Mouse (Mus musculus) left cerebral cortex, postnatal 10 days (tissue): ENCODE data around the gene Rpl18. TPM values are rescaled to one million over a fixed set of nuclear protein-coding genes. Genes with fewer than 3 reads are reported as not detected.

Experiments
- DNase-seq, 2 experiments: peaks; one replicate each; pipeline ENCODE4 v3.0.0; 2021 to 2022; ENCODE audit warnings: low spot score in 2 of 2, mixed read lengths in 1 of 2; ENCODE audit errors: extremely low spot score in 1 of 2
- intact Hi-C: fragments of 180-260 bp; cut with DNase I; formaldehyde crosslinking; loops from one replicate; pipeline ENCODE4 v1.15.1; 2025
- total RNA-seq, 2 experiments: library from RNA; stranded (reverse); gene quantifications; 2 replicates each; pipeline ENCODE4 v1.2.3; 2021

The Rpl18 gene
- total RNA-seq, 2 experiments from 2014 or later = 437 to 456 TPM

DNA sequence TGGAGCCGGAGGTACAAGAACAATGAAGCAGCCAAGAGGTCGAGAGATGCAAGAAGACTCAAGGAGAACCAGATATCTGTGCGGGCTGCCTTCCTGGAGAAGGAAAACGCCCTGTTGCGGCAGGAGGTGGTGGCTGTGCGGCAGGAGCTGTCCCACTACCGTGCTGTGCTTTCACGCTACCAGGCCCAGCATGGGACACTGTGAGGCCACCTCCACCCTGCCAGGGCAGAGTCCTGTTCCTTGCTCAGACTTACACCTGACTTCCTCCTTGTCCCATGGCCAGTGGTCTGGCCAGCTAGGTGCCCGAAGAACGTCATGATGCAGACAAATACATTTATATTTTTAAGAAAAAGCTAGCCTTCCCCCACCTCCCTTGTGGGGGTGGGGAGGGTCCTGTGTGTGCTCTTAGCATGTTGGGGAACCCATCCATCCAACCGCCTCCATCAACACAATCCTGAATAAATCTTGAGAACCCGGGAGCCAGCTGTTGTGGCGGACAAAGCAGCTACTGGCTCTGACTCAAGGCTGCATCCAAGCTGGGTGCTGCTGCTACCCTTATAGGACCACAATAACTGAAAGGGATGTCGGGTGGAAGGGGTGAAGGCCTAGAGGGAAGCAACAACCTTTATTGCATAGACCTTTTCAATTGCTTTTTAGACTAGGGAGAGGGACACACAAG is 5.4 kb upstream of the Rpl18 start:
- intact Hi-C loops = no loop called here
- DNase-seq = no peak

DNA sequence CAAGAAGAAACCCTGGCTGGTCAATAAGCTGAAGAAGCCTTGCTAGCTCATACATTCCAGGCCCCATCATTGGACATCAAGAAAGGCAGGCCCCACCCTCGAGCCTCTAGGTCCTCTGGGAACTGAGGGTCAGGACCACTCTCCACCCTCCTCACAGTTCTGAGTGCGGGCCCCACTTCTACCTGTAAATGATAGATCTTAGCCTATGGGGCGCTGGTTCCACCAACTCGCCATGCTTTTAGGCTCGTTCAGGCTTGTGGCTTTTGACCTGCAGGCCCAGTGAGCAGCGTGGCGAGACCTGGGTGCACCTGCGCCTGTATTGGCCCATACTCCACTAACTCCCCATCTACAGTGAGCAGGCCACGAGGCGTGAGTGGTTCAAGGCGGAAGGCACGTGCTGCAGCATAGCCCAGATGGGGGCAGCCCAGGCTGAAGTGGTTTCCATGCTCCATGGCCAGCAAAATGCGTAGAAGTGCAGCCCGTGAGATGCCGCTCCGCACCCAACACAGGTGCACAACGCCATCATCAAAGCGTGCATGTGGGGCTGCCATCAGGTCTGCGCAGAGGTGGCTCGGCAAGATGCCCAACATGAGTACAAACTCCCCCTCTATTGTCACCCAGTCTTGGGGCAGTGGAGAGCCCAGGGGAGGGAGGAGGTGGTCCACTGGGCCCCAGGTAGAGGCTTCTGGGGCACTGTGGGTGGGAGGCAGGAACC is 4.6 kb upstream of the Rpl18 start:
- intact Hi-C loops = no loop called here
- peak in 1 of 2 experiments; percentile 36 for DNase-seq

- DNase-seq = peak in 1 of 2 experiments; percentile 50
- intact Hi-C loops = no loop called here
Observed at GRCm38 (mm10) chr7:45711316-45712021, 3.8 kb upstream of the Rpl18 start.

DNA sequence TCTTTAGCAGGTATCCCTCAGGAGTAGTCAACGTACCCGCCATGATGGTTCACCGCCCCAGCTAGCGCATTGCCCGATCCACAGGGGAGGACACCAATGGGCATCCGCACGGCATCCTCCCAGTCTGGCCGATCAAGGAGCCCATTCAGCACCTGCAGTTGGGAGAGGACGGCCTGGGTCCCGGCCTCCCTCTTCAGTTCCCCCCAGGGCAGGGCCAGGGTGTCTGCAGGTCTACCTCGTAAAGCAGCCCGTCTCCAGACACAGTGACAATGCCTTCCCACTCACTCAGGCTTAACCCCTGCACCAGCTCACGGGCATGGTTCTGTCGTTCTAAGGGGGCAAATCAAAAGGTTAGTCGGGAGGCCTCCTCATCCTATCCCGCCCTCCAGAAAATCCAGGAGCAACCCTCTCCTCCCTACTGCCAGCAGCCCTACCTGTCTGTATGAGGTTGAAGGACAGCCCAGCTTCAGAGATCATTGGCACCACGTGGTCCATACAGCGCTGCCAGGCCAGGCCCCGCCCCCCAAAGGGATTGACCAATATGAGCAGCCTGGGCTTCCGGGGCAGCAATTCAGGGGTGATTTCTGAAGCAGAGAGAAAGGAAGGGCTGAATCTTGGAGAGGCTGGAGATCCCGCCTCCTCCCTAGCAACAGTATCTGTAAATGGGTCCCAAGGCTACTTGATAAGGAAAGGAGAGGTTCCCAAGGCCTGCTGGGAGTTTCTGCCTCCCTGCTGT is 3.1 kb upstream of the Rpl18 start:
- intact Hi-C loops = no loop called here
- peak in 1 of 2 experiments; percentile 62 for DNase-seq

DNA sequence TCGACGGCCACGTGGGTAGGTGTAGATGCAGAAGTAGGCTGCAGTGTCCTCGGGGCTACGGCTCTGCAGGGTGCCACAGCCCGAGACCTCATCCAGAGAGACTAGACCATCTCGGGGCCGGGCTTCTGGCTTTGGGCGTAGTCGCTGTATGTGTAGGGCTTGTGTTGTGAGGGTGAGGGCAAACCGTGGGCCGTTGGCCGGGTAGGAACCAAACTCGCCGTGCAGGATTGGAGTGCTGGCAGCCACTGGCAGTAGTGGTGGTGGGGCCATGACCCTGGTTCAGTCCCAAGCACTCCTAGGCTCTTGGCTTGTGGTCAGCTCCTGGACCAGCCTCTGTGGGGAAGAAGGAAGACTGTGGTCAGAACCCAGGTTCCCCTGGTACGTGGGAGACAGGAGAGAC is 1.9 kb upstream of the Rpl18 start:
- intact Hi-C loops = no loop called here
- DNase-seq = peak in 1 of 2 experiments; percentile 48

GRCm38 (mm10) chr7:45713881-45714520 is 1.3 kb upstream of the Rpl18 start:
- DNase-seq = no peak
- intact Hi-C loops = no loop called here

DNA sequence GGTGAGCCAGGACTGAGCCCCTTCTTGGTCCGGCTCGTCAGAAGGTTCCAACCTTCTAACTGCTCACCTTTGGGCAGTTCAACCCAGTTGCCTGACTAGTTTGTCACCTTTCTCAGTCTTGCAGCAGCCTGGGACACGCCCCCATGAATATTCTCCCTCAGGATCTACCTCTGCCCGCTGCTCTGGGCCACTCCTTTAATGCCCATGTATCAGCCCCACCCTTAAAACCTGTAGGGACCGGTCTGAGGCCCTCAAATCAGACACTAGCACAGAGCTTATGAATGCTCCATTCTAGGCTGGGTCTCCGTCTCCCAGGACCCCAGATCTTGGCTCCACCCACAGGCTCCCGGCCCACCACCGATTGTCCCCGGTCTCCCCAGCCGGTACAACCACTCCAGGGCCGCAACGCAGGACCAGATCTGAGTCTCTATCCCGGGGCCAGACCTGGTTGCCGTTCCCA is 597 bp upstream of the Rpl18 start:
- peak in 1 of 2 experiments; percentile 34 for DNase-seq
- intact Hi-C loops = no loop called here

DNA sequence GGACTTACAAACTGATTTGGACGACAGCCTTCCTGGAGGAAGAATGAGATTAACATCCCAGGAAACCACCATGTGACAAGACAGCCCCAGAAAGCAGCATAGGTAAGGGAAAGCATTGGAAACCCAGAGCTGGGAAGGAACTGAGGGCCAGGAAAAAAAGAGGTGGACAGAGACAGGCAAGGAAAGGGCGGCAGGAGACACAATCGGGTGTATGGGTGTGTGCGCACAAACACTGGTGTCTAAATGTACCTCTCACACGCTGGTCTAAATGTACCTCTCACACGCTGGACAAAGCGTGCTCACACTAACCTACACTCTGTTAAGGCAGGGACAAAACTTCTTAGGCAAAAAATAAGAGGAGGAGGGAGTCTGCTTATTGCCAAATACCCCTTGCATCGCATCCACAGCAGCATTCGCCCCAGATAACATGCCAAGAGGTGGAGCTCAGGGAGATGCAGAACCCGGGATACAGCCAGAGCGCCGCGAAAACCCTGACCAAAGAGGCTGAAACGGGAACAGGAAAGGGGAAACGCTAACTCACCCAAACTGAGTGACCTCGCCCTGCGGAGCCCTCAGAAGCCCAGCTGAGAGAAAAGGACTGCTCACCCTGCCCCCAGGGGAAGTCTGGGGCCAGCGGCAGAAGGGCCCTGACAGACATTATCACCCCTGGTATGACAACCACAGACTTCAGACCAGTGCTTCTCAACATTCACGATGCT is 643 bp downstream of the Rpl18 start:
- no peak for DNase-seq
- intact Hi-C loops = no loop called here

DNA sequence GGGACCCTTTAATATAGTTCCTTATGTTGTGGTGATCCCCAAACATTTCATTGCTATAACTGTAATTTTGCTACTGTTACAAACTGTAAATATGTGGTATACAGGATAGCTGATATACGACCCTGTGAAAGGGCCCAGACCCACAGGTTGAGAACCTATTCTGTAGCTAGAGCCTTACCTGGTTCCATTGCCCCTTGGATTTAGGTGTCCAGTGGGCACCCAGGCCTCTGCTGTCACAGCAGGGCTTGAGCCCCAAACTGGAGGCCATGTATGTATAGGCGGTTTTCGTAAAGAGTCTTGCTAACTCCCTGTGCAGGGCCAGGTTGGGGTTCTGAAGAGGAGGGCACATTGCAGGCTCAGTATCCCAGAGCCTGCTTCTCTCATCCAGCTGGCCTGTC is 1.2 kb downstream of the Rpl18 start:
- no peak for DNase-seq
- intact Hi-C loops = no loop called here

- DNase-seq = no peak
- intact Hi-C loops = no loop called here
Observed at GRCm38 (mm10) chr7:45716952-45717917, 2.0 kb downstream of the Rpl18 start.

- intact Hi-C loops = no loop called here
- DNase-seq = peak; percentile 99 to 100
Observed at GRCm38 (mm10) chr7:45717918-45718297, 2.7 kb downstream of the Rpl18 start, which contains the start of gene Sphk2. Sphk2 (minus strand) TSS chr7:45718002.

DNA sequence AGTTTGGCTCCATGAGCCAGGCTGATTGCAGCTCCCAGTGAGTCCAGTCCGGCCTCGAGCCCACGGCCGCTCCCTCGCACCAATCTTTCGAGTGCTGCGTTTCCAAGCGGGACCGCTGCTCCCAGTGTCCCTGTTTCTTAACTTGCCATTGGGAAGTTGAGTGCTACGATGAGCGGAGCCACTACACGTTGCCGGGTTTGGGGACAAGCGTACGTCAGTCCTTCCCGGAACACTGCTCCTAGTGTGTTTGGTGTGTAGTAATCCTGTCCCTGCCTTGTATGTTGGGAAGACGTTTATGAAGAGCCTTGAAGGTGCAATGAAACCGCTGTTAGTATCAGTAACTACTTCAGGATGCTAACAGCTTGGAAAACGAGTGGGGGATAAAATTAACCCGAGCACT is 3.1 kb downstream of the Rpl18 start:
- DNase-seq = peak in 1 of 2 experiments; percentile 48
- intact Hi-C loops = no loop called here

GRCm38 (mm10) chr7:45719180-45719579 is 3.9 kb downstream of the Rpl18 start:
- intact Hi-C loops = no loop called here
- DNase-seq = peak in 1 of 2 experiments; percentile 31

GRCm38 (mm10) chr7:45719738-45720412 is 4.6 kb downstream of the Rpl18 start:
- intact Hi-C loops = no loop called here
- DNase-seq = peak in 1 of 2 experiments; percentile 24

DNA sequence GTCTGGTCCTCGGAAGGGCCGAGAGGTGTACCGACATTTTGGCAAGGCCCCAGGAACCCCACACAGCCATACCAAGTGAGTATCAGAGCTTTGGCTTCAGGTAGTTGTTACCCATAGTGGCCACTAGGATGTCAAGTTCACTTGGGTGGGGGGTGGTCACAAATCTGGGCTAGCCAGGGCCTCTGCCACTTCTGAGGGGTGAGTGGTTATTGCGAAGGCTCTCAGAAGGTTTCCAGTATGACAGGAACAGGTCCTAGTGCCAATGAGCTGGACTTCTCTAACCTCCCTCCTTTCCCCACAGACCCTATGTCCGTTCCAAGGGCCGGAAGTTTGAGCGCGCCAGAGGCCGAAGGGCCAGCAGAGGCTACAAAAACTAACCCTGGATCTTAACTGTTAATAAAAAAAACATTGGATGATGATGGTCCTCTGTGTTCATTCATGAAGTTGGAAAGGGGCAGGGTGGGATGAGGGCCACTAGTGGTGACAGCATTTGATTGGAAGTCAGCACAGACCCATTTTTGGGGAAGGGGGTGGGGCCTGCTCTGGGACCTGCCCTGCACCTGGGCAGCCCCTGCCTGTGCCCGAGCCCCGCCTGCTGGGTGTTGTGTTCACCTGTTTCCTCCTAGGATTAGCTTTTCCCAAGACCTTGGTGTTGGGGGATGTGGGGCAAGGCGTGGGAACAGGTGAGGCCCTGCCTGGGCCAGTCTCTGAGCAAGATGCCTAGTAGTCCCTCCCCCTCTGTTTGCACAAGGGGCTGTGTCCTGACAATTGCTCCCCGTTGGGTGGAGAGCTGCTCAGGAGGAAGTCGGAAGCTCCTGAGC is 5.4 kb downstream of the Rpl18 start, which contains the start of gene Fam83e:
TSS of gene Fam83e (plus strand) at position 800 of the 821 bp plus-strand sequence.
- DNase-seq = peak in 1 of 2 experiments; percentile 34
- intact Hi-C loops = no loop called here

GRCm38 (mm10) chr7:45721234-45721571 is 5.9 kb downstream of the Rpl18 start:
- intact Hi-C loops = no loop called here
- DNase-seq = no peak
